20 mouse cellular contexts compared by ENCODE assay signal in genomic region chr3:27314506-27315164, GRCm38 (mm10). TPM values are rescaled to one million over a fixed set of nuclear protein-coding genes. Genes with fewer than 3 reads are reported as not detected.
DNase-seq lines count a peak whose midpoint lies in the region; ATAC-seq and TF ChIP-seq lines count a peak whose summit lies in the region.
"Had no signal": no experiment of that assay in that cellular context is flagged by ENCODE, and none has a peak within 500 bp of the region (broad histone marks: within the 10 kb centered on the region; RNA-seq: fewer than 3 reads in every experiment).

No protein-coding gene starts in this region.

- no peak for TF ChIP-seq EP300 in CH12.LX (IDR thresholded peaks at IDR 0.05; ENCODE audit: low read length)

- TF ChIP-seq POLR2A in liver, adult 2 months (IDR thresholded peaks at IDR 0.05; ENCODE audit: extremely low read depth, insufficient read depth, low read length): no peak
- no peak for TF ChIP-seq POLR2A in CH12.LX (IDR thresholded peaks at IDR 0.05; ENCODE audit: low read depth, low read length)

- TF ChIP-seq CTCF in liver, adult 2 months (IDR thresholded peaks at IDR 0.05; ENCODE audit: low read depth, low read length): 0 out of 2 replicates have a peak, but pooled peaks have one; percentile 6
- peak; percentile 16 to 57; a peak in 2 of 4 replicates for TF ChIP-seq CTCF in CH12.LX (conservative IDR thresholded peaks at IDR 0.05 in 1 of 2, IDR thresholded peaks at IDR 0.05 in 1 of 2; ENCODE audit: low read depth in 2 of 2, low read length in 2 of 2)

- no peak for DNase-seq in liver, adult 2 months (ENCODE audit: extremely low read depth, low read depth, low spot score)
- DNase-seq in liver, embryonic 11.5 days (ENCODE audit: low spot score): no peak
- DNase-seq in CH12.LX (ENCODE audit: extremely low read depth): no peak
- peak; percentile 8 to 33 for DNase-seq in thymus, postnatal 10 days (ENCODE audit: low spot score in 2 of 2)
- no peak for DNase-seq in layer of hippocampus, postnatal 14 days (ENCODE audit: low spot score in 2 of 2)
- DNase-seq in layer of hippocampus, adult 18-20 months (ENCODE audit: low spot score in 2 of 2): no peak
- no peak for DNase-seq in urinary bladder, adult 18-20 months (ENCODE audit: low spot score in 2 of 2)
- DNase-seq: adrenal gland, postnatal 25 days; cerebellum, postnatal 25 days; kidney, postnatal 36 days; layer of hippocampus, postnatal 36 days had no signal

- dilution Hi-C loops in CH12.LX (cut with MboI; ENCODE audit: extremely low pct_ligation_motif_present, extremely low pct_unique_long_range_greater_than_20kb, low sequenced_read_pairs): no loop called here

- no peak overlapping the region for H3K4me2 ChIP-seq in liver, embryonic 11.5 days
- no peak overlapping the region for H3K4me2 ChIP-seq in CH12.LX (ENCODE audit: insufficient read depth, low read depth, poor library complexity, severe bottlenecking)
- H3K4me2 ChIP-seq: limb, embryonic 13.5 days; midbrain, embryonic 12.5 days had no signal

- H3K79me2 ChIP-seq in liver, adult 2 months (ENCODE audit: control insufficient read depth, insufficient read depth, low read length): no peaks in the 10 kb centered on the region
- no peaks in the 10 kb centered on the region for H3K79me2 ChIP-seq in CH12.LX (replicated peaks; ENCODE audit: control insufficient read depth, extremely low read depth, insufficient read depth, poor library complexity, severe bottlenecking)

- in situ Hi-C loops in CH12.LX (cut with MboI; ENCODE audit: low pct_ligation_motif_present, low pct_unique_long_range_greater_than_20kb, low sequenced_read_pairs): no loop called here

- no peaks in the 10 kb centered on the region for H3K27me3 ChIP-seq in liver, adult 2 months (ENCODE audit: control insufficient read depth, insufficient read depth, low read length)
- no peaks in the 10 kb centered on the region for H3K27me3 ChIP-seq in liver, embryonic 11.5 days (replicated peaks; ENCODE audit: control insufficient read depth, insufficient read depth, low read length)
- no peaks in the 10 kb centered on the region for H3K27me3 ChIP-seq in CH12.LX (replicated peaks)
- H3K27me3 ChIP-seq: limb, embryonic 13.5 days; midbrain, embryonic 12.5 days had no signal

- H3K9me3 ChIP-seq in liver, embryonic 11.5 days (ENCODE audit: control insufficient read depth, low read length): no peaks in the 10 kb centered on the region
- no peaks in the 10 kb centered on the region for H3K9me3 ChIP-seq in CH12.LX (replicated peaks; ENCODE audit: low read length)
- H3K9me3 ChIP-seq: limb, embryonic 13.5 days; midbrain, embryonic 12.5 days had no signal

- ATAC-seq in liver, embryonic 11.5 days (replicated peaks; ENCODE audit: low FRiP score): no peak
- ATAC-seq in erythroid progenitor cell, adult 5-6 weeks (replicated peaks; ENCODE audit: low FRiP score, poor library complexity, severe bottlenecking): 0 out of 2 replicates have a peak, but pooled peaks have one; percentile 22

- no peak overlapping the region for H3K4me3 ChIP-seq in liver, adult 2 months (ENCODE audit: insufficient read depth, low read depth, low read length)
- H3K4me3 ChIP-seq in liver, embryonic 11.5 days (ENCODE audit: low read depth, low read length): no peak overlapping the region
- no peak overlapping the region for H3K4me3 ChIP-seq in CH12.LX (replicated peaks in 1 of 3; ENCODE audit: low read depth in 2 of 3, low read length in 2 of 3, poor library complexity in 1 of 3)
- H3K4me3 ChIP-seq: limb, embryonic 13.5 days; midbrain, embryonic 12.5 days had no signal

- no peak; the same call in 1 of the 2 replicates for TF ChIP-seq RAD21 in CH12.LX (IDR thresholded peaks at IDR 0.05; ENCODE audit: low read depth, low read length)

- peaks cover 2% of the 10 kb centered on the region; the same call in 1 of the 2 replicates for H3K4me1 ChIP-seq in liver, adult 2 months (ENCODE audit: control insufficient read depth, insufficient read depth, low read length)
- no peaks in the 10 kb centered on the region for H3K4me1 ChIP-seq in liver, embryonic 11.5 days (replicated peaks; ENCODE audit: control insufficient read depth, insufficient read depth, low read length)
- H3K4me1 ChIP-seq in CH12.LX (ENCODE audit: control insufficient read depth in 1 of 2, insufficient read depth in 2 of 2): peaks cover 0 to 12% of the 10 kb centered on the region in 2 experiments; a peak in 1 of 4 replicates
- H3K4me1 ChIP-seq: midbrain, embryonic 12.5 days had no signal

- H3K9ac ChIP-seq in liver, adult 2 months (ENCODE audit: low read depth, low read length): no peak overlapping the region
- H3K9ac ChIP-seq in liver, embryonic 11.5 days (ENCODE audit: low read depth, low read length): no peak overlapping the region
- H3K9ac ChIP-seq in CH12.LX (ENCODE audit: insufficient read depth, low read depth): no peak overlapping the region
- H3K9ac ChIP-seq: limb, embryonic 13.5 days; midbrain, embryonic 12.5 days had no signal

- H3K36me3 ChIP-seq in liver, adult 2 months (ENCODE audit: control insufficient read depth, insufficient read depth, low read length): no peaks in the 10 kb centered on the region
- no peaks in the 10 kb centered on the region for H3K36me3 ChIP-seq in liver, embryonic 11.5 days (ENCODE audit: control insufficient read depth, insufficient read depth, low read length)
- no peaks in the 10 kb centered on the region for H3K36me3 ChIP-seq in CH12.LX (replicated peaks in 1 of 2; ENCODE audit: control insufficient read depth in 1 of 2, insufficient read depth in 1 of 2, low read length in 1 of 2)
- H3K36me3 ChIP-seq: limb, embryonic 13.5 days; midbrain, embryonic 12.5 days had no signal

- no peak overlapping the region for H3K27ac ChIP-seq in liver, adult 2 months (replicated peaks; ENCODE audit: insufficient read depth, low read depth, low read length)
- H3K27ac ChIP-seq in liver, embryonic 11.5 days (ENCODE audit: low read depth, low read length): no peak overlapping the region
- H3K27ac ChIP-seq in CH12.LX (ENCODE audit: insufficient read depth, low read depth): no peak overlapping the region
- H3K27ac ChIP-seq: limb, embryonic 13.5 days; midbrain, embryonic 12.5 days had no signal

- WGBS in liver, adult 2 months: 45% methylated on average over 2 of the region's 2 CpGs
- WGBS in liver, embryonic 11.5 days: 60% methylated on average over 2 of the region's 2 CpGs

TF ChIP-seq in CH12.LX, 34 proteins besides CTCF, POLR2A, EP300 and RAD21:
- TF ChIP-seq USF2 (conservative IDR thresholded peaks at IDR 0.05; ENCODE audit: low read depth, low read length): no peak
- peak; percentile 95 for TF ChIP-seq ZKSCAN1 (IDR thresholded peaks at IDR 0.05; ENCODE audit: borderline replicate concordance, low read depth, low read length)
- TF ChIP-seq SMC3 (IDR thresholded peaks at IDR 0.05; ENCODE audit: low read depth, low read length): peak; percentile 34; the same call in 1 of the 2 replicates

RNA-seq across cellular contexts. Expression of gene Tnfsf10, which starts 2.2 kb away (rescaled TPM):
- total RNA-seq in liver, adult 2 months (2014; rRNA removed): 3.9 and 5.0 TPM in 2 replicates
- 1.1 and 2.2 TPM in 2 replicates for polyA plus RNA-seq in liver, adult 2 months (2012; rRNA removed)
- 0.03 and 0.05 TPM in 2 replicates for polyA plus RNA-seq in liver, embryonic 11.5 days (2014; fragmentation: Nextera tagmentation; extraction: Ambion mirVana)
- total RNA-seq in CH12.LX (2012; rRNA removed): 0.17 TPM in 2 replicates
- 1.0 TPM in 2 replicates for total RNA-seq in CH12.LX (2014; rRNA removed)
- polyA plus RNA-seq in CH12.LX (2012; ENCODE audit: insufficient read length, low read depth): 0.69 and 0.79 TPM in 2 replicates
- not detected in 2 replicates for total RNA-seq in erythroid progenitor cell, adult 5-6 weeks (2015; ENCODE audit: low replicate concordance)
- 1.3 and 1.4 TPM in 2 replicates for total RNA-seq in erythroid progenitor cell, adult 5-6 weeks (2017; ENCODE audit: low replicate concordance)
- total RNA-seq in layer of hippocampus, postnatal 14 days (2021): 1 to 10 TPM in 1 of 2 experiments, under 1 TPM in 1; 0.81 to 1.2 TPM
- under 1 TPM; 0.63 to 0.72 TPM for total RNA-seq in layer of hippocampus, adult 18-20 months (2021)
- polyA plus RNA-seq: embryonic facial prominence, embryonic 11.5 days; midbrain, embryonic 12.5 days had no signal

RNA-seq across cellular contexts. Expression of gene Ghsr, which starts 56.5 kb away (rescaled TPM):
- not detected in 2 replicates for total RNA-seq in liver, adult 2 months (2014; rRNA removed)
- polyA plus RNA-seq in liver, adult 2 months (2012; rRNA removed): not detected in 2 replicates
- not detected in 2 replicates for polyA plus RNA-seq in liver, embryonic 11.5 days (2014; fragmentation: Nextera tagmentation; extraction: Ambion mirVana)
- not detected in 2 replicates for total RNA-seq in CH12.LX (2012; rRNA removed)
- total RNA-seq in CH12.LX (2014; rRNA removed): not detected in 2 replicates
- polyA plus RNA-seq in CH12.LX (2012; ENCODE audit: insufficient read length, low read depth): not detected in 2 replicates
- not detected in 2 replicates for total RNA-seq in erythroid progenitor cell, adult 5-6 weeks (2015; ENCODE audit: low replicate concordance)
- total RNA-seq in erythroid progenitor cell, adult 5-6 weeks (2017; ENCODE audit: low replicate concordance): not detected in 2 replicates
- total RNA-seq in layer of hippocampus, postnatal 14 days (2021): 1 to 10 TPM in 1 of 2 experiments, under 1 TPM in 1; 0.99 to 1.1 TPM
- total RNA-seq in layer of hippocampus, adult 18-20 months (2021): 1 to 10 TPM; 1.4 to 1.7 TPM
- total RNA-seq: adrenal gland, postnatal 25 days; heart, adult 8-10 months; heart, postnatal 25 days had no signal
- polyA plus RNA-seq: embryonic facial prominence, embryonic 11.5 days; intestine, embryonic 14.5 days; limb, embryonic 13.5 days; lung, embryonic 16.5 days; stomach, embryonic 16.5 days had no signal

Comparison
In these comparisons a context has a peak if more than half of its experiments do, and no peak if none do; other contexts are left out.
1. DNase-seq: peak in thymus, postnatal 10 days (2 of 2); none in liver, adult 2 months (single experiment), liver, embryonic 11.5 days (single experiment), CH12.LX (single experiment), layer of hippocampus, postnatal 14 days (0 of 2), layer of hippocampus, adult 18-20 months (0 of 2) and urinary bladder, adult 18-20 months (0 of 2).